Mouse (Mus musculus) ES-Bruce4 (cell line): ENCODE measurements around the gene Ahdc1.
A peak's percentile ranks its signal among the peaks of the same experiment; 100 is the strongest.

Experiments used
- CTCF ChIP-seq: IDR thresholded peaks from one replicate; pipeline ENCODE4 v1.8.1; 2011; ENCODE audit warnings: low read depth, low read length
- EP300 ChIP-seq: IDR thresholded peaks from 2 replicates; pipeline ENCODE4 v1.6.1; 2011; ENCODE audit warnings: low read depth, low read length; ENCODE audit not compliant: insufficient read depth

DNA sequence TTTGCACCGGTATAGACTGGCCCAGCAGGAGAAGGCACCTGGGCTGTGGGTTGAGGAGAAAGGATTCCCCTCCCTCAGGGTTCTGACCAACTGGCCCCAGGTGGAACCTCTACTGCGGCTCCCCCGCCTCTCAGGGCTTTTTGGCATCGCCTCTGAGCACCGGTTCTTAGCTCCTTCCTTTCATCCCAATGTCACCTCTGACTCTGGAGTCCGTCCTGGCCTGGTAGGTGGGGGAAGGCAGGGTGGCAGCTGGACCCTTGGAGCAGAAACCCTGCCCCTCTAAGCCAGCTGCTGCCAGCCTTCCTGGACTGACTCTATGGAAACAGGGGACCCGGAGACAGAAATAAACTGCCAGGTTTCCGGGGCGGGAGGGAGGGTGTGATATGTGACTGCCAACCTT, 26.2 kb downstream of the Ahdc1 start:
- TF ChIP-seq CTCF (no peak), EP300 (0 out of 2 replicates have a peak, but pooled peaks have one; percentile 31)
